Mouse (Mus musculus): ENCODE data around the gene Gm6993. TPM values are rescaled to one million over a fixed set of nuclear protein-coding genes. Genes with fewer than 3 reads are reported as not detected.

The Gm6993 gene
- total RNA-seq (2017), result not detected in 2 replicates

- ATAC-seq (ENCODE audit: extremely low read depth, insufficient number of reproducible peaks, low FRiP score, poor library complexity, severe bottlenecking), result no peak
Measured at GRCm38 (mm10) chr12:31240470-31240869, at the start of gene Gm6993. Gene Gm6993, plus strand, starts transcription at chr12:31240770.

DNA sequence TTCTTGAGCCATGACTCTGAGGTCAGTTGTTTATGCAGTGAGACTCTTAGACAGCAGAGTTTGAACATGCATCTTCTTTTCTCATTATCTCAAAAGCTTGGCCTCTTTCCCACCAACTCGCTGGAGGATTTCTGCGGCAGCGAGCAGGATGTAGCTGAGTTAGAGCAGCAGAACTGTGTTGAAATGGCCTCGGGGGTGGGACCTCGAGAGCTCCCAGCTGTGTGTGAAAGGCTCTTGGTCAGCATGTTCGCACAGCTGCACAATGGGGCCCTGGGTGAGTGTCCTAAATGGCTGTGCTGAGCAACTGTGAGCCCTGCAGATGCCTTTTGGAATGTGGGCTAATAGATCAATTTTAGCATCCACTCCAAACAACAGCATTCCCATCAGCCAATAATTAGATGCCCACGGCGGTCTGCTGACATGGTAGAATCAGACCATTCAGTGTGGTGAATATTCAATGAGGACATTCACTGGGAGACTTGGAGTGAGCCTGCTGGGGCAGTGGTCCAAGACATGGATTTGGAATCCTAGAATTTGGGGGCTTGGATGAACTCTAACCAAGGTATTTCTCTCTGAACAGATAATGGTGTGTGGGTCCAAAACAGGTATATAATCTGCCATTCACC is 49.1 kb upstream of the Gm6993 start:
- no peak for ATAC-seq (ENCODE audit: extremely low read depth, insufficient number of reproducible peaks, low FRiP score, poor library complexity, severe bottlenecking)

DNA sequence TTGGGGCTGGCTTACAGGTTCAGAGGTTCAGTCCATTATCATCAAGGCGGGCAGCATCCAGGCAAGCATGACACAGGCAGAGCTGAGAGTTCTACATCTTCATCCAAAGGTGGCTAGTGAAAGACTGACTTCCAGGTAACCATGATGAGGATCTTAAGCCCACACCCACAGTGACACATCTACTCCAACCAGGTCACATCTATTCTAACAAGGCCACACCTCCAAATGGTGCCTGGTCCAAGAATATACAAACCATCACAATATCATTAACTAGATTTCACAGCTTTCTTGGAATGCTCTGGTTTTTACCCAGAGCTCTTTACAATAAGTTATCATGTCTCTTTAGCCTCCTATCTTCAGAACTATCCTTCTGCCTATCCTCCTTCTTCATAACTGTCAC is 38.1 kb upstream of the Gm6993 start:
- no peak for ATAC-seq (ENCODE audit: extremely low read depth, insufficient number of reproducible peaks, low FRiP score, poor library complexity, severe bottlenecking)

DNA sequence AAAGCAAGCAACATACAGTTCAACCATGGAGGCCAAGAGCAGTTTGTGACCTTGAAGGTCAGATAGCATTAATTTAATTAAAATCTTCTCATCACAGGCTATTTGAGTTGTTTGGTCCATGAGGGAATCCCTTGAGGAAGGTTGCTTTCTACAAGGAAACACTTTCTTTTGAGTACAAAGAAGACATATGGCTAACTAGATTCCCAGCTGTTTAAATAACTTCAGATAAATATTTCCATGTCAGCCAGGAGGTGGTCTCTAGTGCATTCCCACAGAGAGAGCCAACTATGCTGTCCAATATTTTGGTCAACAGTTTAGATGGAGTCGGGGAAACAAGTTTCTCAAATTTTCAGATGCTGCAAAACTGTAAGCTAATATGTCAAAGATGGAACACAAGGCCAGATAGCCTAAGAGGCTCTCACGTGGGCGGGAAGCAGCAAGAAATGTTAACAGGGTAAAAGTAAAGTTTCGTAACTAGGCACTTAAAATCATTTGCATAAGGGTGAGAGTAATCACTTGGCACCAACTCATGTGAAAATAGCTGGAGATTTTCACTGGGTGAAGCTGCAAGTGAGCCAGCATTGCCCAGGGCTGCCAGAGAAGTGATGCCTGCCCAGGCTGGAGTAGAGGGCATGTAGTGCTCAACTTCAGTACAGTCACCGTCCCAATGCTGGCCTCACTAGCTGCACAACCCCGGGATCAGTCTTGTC is 36.7 kb upstream of the Gm6993 start:
- ATAC-seq (ENCODE audit: extremely low read depth, insufficient number of reproducible peaks, low FRiP score, poor library complexity, severe bottlenecking), result no peak

DNA sequence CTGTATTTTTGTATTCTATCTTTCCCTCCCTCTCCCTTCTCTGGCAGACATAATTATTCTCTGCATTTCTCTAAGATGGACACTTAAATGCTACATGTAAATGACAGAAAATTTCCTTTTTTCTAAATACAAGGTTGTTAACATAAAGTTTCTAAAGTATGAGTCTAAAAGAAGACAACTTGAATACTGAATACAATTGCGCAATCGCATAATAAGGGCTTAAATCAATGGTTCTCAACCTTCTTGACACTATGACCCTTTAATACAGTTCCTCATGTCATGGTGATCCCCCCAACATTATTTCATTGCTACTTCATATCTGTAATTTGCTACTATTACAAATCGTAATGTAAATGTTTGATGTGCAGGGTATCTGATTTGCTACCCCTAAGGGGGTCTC is 35.7 kb upstream of the Gm6993 start:
- no peak for ATAC-seq (ENCODE audit: extremely low read depth, insufficient number of reproducible peaks, low FRiP score, poor library complexity, severe bottlenecking)

DNA sequence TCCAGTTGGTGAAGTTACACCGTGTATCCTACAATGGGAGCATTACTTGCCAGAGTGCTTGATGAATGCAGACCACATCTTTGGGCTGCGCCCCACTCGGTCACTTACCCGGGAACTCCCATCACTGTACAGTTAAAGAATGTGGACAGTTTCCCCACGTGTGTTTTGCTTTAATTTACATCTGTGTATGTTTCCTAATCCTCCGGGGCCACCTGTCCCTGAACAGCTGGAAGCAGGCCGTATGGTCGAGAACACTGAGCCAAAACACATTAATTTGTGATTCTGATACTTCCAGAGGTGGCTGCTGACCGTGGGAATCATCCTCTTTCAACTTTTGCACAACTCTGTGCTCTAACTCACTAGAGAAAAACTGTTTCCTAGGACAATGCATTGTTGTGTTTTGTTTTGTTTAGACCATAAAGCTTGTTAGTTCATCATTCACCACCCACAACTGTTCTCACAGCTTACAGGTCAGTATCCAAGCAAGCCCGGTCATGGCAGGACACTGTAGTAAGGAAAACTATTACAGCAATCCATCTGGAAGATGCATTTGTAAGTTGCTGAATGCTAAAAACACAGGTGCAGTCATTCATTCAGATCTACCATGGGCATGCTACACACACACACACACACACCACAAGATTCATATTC is 34.5 kb upstream of the Gm6993 start:
- ATAC-seq (ENCODE audit: extremely low read depth, insufficient number of reproducible peaks, low FRiP score, poor library complexity, severe bottlenecking), result no peak

GRCm38 (mm10) chr12:31208766-31209165 is 31.8 kb upstream of the Gm6993 start:
- ATAC-seq (ENCODE audit: extremely low read depth, insufficient number of reproducible peaks, low FRiP score, poor library complexity, severe bottlenecking), result no peak

DNA sequence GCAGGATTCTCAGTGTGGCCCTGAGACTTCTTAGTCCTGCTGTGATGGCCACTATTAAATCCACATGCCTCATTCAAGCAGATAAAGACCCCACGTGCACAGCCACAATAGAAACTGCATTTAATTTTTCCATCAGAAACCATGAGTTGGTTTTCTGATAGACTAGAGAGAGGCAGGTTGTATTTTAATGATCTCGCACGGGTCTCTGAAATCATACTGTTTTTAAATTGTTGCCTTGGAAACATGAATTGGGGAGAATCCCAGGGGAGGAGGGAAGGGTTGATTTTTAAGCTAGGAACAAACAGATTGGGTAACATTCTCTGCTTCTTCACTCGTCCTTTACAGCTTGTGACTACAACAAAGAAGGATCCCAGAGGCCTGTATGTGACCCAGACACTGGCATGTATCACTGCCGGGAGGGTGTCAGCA is 31.2 kb upstream of the Gm6993 start:
- ATAC-seq (ENCODE audit: extremely low read depth, insufficient number of reproducible peaks, low FRiP score, poor library complexity, severe bottlenecking), result no peak

- no peak for ATAC-seq (ENCODE audit: extremely low read depth, insufficient number of reproducible peaks, low FRiP score, poor library complexity, severe bottlenecking)
Measured at GRCm38 (mm10) chr12:31213556-31213955, 27.0 kb upstream of the Gm6993 start.

GRCm38 (mm10) chr12:31215003-31215402 is 25.6 kb upstream of the Gm6993 start:
- ATAC-seq (ENCODE audit: extremely low read depth, insufficient number of reproducible peaks, low FRiP score, poor library complexity, severe bottlenecking), result no peak

GRCm38 (mm10) chr12:31217232-31217631 is 23.3 kb upstream of the Gm6993 start:
- no peak for ATAC-seq (ENCODE audit: extremely low read depth, insufficient number of reproducible peaks, low FRiP score, poor library complexity, severe bottlenecking)

DNA sequence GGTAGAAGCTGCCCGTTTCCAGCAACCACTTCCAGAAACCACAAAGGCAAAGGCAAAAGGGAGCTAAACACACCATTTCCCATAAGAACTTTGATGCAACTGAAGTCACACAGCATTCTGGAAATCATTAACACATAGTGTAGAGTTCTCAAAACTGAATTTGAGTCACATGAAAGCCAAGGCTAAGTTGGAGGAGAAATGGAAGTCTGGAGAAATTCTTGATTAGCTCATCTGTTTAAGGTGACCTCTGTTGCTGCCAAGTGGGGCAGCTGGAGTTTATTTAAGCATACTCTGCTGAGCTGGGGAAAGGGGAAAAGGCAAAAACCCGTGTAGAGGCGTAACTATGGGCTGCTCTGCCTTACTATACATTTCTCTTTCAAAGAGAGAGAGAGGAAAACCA is 21.8 kb upstream of the Gm6993 start:
- ATAC-seq (ENCODE audit: extremely low read depth, insufficient number of reproducible peaks, low FRiP score, poor library complexity, severe bottlenecking), result no peak

DNA sequence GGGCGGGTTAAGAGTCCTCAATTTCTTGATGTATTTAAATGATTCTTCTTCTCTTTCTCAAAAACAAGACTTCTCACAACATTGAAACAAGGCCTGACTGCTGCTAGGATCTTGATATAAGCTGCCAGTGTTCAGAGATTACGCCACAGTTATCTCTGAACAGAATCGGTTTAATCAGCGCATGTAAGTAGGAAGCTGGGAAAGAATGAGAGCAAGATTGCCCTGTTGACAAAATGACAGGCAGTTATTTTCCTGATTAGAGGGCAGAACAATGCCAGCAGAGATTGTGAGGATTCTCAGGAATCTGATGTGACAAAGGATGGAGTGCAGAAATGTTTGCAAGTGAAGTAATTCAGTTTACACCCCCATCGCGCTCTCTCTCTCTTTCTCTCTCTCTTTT is 19.0 kb upstream of the Gm6993 start:
- no peak for ATAC-seq (ENCODE audit: extremely low read depth, insufficient number of reproducible peaks, low FRiP score, poor library complexity, severe bottlenecking)

GRCm38 (mm10) chr12:31222282-31222681 is 18.3 kb upstream of the Gm6993 start:
- ATAC-seq (ENCODE audit: extremely low read depth, insufficient number of reproducible peaks, low FRiP score, poor library complexity, severe bottlenecking), result no peak

DNA sequence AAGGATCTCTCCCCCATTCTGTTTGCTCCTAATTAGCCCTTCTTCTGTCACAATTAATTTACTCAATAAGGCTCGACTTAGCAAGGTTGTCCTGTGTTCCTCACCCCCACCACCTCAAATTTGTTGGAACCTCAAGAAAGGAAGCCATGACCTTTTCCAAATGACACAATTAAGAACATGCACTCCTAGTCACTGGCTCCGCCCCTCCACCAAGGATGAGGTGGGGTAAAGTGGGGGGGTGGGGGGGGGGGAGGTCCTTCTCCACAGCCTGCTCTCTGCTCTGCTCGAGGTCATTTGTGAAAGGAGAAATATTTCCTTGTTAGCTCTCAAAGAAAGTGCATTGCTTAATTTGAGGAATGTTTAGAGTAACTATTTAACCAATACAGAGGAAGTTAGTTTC is 17.8 kb upstream of the Gm6993 start:
- ATAC-seq (ENCODE audit: extremely low read depth, insufficient number of reproducible peaks, low FRiP score, poor library complexity, severe bottlenecking), result no peak

DNA sequence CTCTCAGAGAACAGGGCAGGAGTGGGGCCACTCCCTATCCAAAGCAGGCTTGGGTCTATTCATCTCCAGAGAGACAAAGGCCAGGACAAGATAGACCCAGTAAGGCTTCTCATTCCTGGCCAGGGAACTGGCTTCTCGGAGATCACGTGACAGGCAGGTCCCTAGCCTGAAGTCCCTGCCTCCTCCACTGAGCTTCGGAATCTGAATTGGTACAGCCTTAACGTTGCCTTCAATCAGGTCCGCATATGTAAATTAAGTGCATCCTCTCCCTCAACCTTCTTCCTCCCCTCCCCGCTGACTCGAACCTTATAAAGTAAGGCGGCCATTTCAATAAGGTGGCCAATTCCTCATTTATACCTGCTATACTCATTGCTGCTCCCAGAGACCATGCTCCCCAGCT is 15.1 kb upstream of the Gm6993 start:
- ATAC-seq (ENCODE audit: extremely low read depth, insufficient number of reproducible peaks, low FRiP score, poor library complexity, severe bottlenecking), result no peak

DNA sequence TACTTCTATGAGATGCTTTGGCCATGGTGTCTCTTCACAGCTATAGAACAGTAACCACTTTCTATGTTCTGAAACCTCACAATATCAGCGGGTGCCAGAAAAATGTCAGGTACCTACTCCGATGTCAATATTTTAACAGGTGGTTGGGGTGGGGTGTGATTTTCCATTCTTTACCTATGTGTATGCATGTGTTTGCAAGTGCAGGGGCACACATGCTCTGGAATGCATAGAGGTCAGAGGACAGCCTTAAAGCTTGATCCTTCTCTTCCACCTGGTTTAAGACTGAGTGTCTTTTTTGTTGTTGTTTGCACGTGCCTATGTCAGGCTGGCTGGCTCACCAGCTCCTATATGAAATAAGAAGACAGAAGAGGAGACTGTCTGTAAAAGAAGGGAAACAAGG is 13.4 kb upstream of the Gm6993 start:
- no peak for ATAC-seq (ENCODE audit: extremely low read depth, insufficient number of reproducible peaks, low FRiP score, poor library complexity, severe bottlenecking)

DNA sequence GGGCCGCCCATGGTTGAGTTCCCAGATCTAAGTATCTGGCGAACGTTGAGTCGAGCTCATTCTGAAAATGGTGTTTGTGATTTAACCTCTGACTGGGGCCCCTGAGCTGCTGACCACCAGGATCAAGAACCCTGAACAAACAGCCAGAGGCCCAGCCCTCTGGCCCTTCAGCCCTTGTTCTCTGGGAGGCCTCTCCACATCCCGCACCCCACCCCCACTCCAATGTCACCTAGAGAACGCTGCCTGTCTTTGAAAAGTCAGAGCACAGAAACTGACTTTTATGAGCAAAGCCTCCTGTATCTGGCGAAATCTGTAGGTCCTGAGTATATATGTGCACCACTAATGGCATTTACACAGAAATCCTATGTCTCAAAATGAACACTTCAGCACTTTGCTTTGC is 11.7 kb upstream of the Gm6993 start:
- no peak for ATAC-seq (ENCODE audit: extremely low read depth, insufficient number of reproducible peaks, low FRiP score, poor library complexity, severe bottlenecking)

DNA sequence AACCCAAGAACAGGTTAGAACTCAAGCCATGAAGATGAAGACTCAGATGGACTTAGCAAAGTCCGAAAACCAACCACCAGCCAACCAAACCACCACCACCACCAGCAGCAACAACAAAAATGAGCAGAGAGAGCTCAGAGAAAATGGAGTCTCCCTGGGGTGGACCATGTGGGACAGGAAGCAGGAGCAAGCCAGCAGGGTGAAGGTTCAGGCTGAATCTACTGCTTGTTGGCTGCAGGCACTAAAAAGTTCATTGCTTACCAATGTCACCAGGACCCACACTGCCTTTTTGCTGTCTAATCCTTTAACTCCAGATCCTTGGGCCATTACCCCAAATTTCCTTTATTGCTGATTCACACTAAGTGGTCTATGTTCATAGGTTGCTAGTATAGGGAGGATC is 7.9 kb upstream of the Gm6993 start:
- no peak for ATAC-seq (ENCODE audit: extremely low read depth, insufficient number of reproducible peaks, low FRiP score, poor library complexity, severe bottlenecking)

GRCm38 (mm10) chr12:31235018-31235417 is 5.6 kb upstream of the Gm6993 start:
- no peak for ATAC-seq (ENCODE audit: extremely low read depth, insufficient number of reproducible peaks, low FRiP score, poor library complexity, severe bottlenecking)

Data from neutrophil, adult 5-6 weeks (primary cell).